Mouse (Mus musculus) bone marrow, adult 2 months (tissue): ENCODE data around the gene Ahcyl2.

Experiments
- CTCF ChIP-seq: fragments of 200-500 bp; IDR thresholded peaks from 2 replicates; pipeline ENCODE4 v1.5.1; 2011; ENCODE audit warnings: low read length, control low read depth; ENCODE audit not compliant: control insufficient read depth, insufficient read depth
- POLR2A ChIP-seq: fragments of 200-500 bp; IDR thresholded peaks from 2 replicates; pipeline ENCODE4 v1.6.1; 2011; ENCODE audit warnings: low read depth, mild to moderate bottlenecking, control low read depth, low read length, borderline replicate concordance; ENCODE audit not compliant: control insufficient read depth

DNA sequence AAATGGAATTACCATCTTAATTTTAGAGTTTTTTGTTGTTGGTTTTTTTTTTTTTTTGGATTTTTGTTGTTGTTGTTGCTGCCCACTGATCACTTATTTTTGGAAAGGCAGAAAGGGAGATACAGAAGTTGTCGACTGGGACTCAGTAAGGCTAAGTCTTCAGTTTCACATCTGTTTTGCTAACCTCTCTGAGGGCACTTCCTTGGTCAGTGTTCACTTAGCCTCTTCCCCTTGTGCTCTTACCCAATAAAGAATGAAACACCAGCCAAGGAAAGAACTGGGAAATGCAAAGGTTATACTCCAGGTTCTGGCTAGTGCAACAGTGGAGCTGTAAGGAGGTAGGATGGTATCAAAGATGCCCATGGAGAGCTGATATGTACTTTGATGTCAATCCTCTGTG, 38.3 kb upstream of the Ahcyl2 start:
- no peak for TF ChIP-seq POLR2A
- TF ChIP-seq CTCF = no peak
